Mouse (Mus musculus) frontal cortex, adult (tissue): Measurements from ENCODE around the gene Tmem231.
"Not testable (repeated sequence)": the region's sequence is repeated elsewhere in the genome, so short reads cannot be mapped to it uniquely, and the experiment has no call there.

Source experiments
- ATAC-seq: cut with Nextera tagmentation; 2 replicates; pipeline ENCODE4 v1.9.2; 2017; ENCODE audit warnings: mild to moderate bottlenecking, moderate library complexity, mixed read lengths; ENCODE audit not compliant: low TSS enrichment

Gene Tmem231

GRCm38 (mm10) chr8:111950846-111951245 is 17.2 kb upstream of the Tmem231 start:
- ATAC-seq: no peak

- ATAC-seq: no peak
Observed at GRCm38 (mm10) chr8:111947954-111948353, 14.3 kb upstream of the Tmem231 start.

GRCm38 (mm10) chr8:111947144-111947543 is 13.5 kb upstream of the Tmem231 start:
- no peak for ATAC-seq

- ATAC-seq: no peak
Observed at GRCm38 (mm10) chr8:111943544-111943943, 9.9 kb upstream of the Tmem231 start.

- peak; percentile 15 for ATAC-seq
Observed at GRCm38 (mm10) chr8:111941101-111941454, 7.4 kb upstream of the Tmem231 start.

GRCm38 (mm10) chr8:111940171-111941100 is 6.8 kb upstream of the Tmem231 start, which contains the start of gene Gabarapl2:
TSS of gene Gabarapl2 (plus strand) at chr8:111940703.
- ATAC-seq: peak; percentile 98

GRCm38 (mm10) chr8:111939516-111940142 is 5.9 kb upstream of the Tmem231 start:
- peak; percentile 13; the same call in 1 of the 2 replicates for ATAC-seq

- ATAC-seq: not testable (repeated sequence)
Observed at GRCm38 (mm10) chr8:111938076-111938985, 4.7 kb upstream of the Tmem231 start.

GRCm38 (mm10) chr8:111937184-111937583 is 3.5 kb upstream of the Tmem231 start:
- no peak for ATAC-seq

- ATAC-seq: no peak
Observed at GRCm38 (mm10) chr8:111934201-111934600, 520 bp upstream of the Tmem231 start.

- peak; percentile 32; the same call in 1 of the 2 replicates for ATAC-seq
Observed at GRCm38 (mm10) chr8:111932580-111933336, 923 bp downstream of the Tmem231 start.

- ATAC-seq: no peak
Observed at GRCm38 (mm10) chr8:111931721-111932120, 2.0 kb downstream of the Tmem231 start.

- no peak for ATAC-seq
Observed at GRCm38 (mm10) chr8:111929648-111930344, 3.9 kb downstream of the Tmem231 start.

- no peak for ATAC-seq
Observed at GRCm38 (mm10) chr8:111924976-111925375, 8.7 kb downstream of the Tmem231 start.

- peak; percentile 99 for ATAC-seq
Observed at GRCm38 (mm10) chr8:111923383-111923804, 10.3 kb downstream of the Tmem231 start.

GRCm38 (mm10) chr8:111920971-111921370 is 12.7 kb downstream of the Tmem231 start:
- ATAC-seq: no peak

- no peak for ATAC-seq
Observed at GRCm38 (mm10) chr8:111919663-111920062, 14.0 kb downstream of the Tmem231 start.

- no peak for ATAC-seq
Observed at GRCm38 (mm10) chr8:111912860-111913432, 20.7 kb downstream of the Tmem231 start.

- peak; percentile 92 for ATAC-seq
Observed at GRCm38 (mm10) chr8:111911572-111911971, 22.1 kb downstream of the Tmem231 start.
